Mouse (Mus musculus): ENCODE results near the gene Slc4a5. TPM values are rescaled to one million over a fixed set of nuclear protein-coding genes. Genes with fewer than 3 reads are reported as not detected.

Slc4a5 gene
- polyA plus RNA-seq (2015; fragmentation: Illumina TruSeq; extraction: RNeasy Lipid Tissue Mini Kit (QIAGEN cat#74804); ENCODE audit: insufficient read depth, low replicate concordance): not detected

DNA sequence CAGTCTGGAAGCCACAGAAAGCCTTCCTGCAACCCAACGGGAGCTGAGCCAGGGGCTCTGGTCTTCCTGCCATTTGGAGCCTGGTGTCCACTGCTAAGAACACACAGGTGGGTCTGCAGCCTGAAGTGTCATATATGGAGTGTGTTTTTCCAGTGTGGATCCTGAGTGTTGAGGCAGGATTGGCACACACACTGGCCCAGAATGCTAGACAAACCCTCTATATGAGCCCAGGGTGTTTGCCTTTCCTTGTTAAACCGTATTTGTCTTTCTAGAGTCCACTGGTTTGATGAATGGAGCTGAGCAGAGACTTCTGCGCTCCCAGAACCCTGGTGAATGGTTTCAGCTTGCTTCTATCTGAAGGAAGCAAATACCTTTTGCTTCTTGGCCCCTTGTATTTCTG is at the start of gene Slc4a5:
Gene Slc4a5, plus strand, starts transcription at position 15 of the 400 bp plus-strand sequence.

DNA sequence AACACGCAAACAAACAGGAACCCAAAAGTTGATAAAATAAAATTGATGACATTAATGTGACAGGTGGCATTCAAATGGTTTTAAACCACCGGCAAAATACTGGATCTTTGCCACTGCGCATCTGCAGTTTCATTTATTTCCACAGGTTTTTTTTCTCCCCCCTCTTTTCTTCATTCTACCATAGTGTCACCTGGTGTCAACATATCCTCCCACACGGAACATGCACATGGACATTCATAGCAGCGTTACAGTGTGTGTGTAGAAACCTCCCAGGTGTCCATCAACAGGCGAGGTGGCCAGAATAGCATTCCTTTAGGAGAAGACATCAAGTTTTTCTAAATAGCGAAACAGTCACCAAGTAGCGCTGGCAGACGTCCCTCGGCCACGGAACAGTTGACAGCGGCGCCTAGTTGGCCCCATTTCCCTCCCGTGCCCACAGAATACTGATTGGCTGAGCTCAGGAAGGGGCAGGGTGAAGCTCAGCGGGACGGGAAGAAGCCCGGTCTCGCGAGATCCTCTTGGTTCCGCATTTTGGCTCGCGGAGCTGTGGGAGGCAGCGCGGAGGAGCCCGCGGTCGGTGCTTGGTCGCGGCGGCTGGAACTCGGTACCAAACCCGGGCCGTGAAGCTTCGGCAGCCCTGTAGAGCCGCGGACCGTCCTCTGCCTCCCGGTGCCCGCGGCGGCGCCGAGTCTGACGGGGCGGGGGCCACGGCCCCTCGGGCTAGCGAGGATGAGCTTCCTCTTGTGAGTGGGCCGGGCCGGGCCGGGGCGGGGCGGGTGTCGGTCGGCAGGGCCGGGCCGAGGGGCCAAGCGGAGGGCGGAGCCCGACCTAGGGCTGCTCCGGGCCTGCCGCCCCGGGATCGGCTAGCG is 106.1 kb downstream of the Slc4a5 start, which contains the start of the genes Mthfd2 and Mob1a:
Gene Mthfd2, minus strand, starts transcription at position 384 of the 869 bp plus-strand sequence.
Gene Mob1a, plus strand, starts transcription at position 492 of the 869 bp plus-strand sequence.

DNA sequence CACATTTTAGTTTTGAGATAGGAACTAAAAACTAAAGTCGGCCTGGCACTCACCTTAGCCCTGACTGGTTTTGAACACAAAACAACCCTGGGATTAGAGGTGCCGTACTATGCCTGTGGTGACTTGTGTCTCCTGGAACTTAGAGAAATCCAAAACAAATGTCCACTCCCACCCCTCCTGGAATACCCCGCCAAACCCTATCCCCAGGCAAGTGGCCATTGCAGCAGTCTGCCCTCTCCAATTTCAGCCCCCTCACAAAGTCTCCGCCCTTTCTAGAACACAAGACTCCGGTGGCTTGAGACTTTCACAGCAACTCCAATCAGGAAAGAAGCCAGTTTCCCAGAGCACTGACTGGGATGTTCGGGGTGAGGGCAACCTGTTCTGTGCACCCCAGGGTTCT is 129.2 kb downstream of the Slc4a5 start, which contains the start of gene Bola3:
Gene Bola3, plus strand, starts transcription at position 275 of the 400 bp plus-strand sequence.

Other genes with a start within 250 kb of the Slc4a5 start
- 13.5 TPM for gene Dok1, start 186.4 kb upstream of the Slc4a5 start, polyA plus RNA-seq (2015; fragmentation: Illumina TruSeq; extraction: RNeasy Lipid Tissue Mini Kit (QIAGEN cat#74804); ENCODE audit: insufficient read depth, low replicate concordance)
- 6.8 TPM for gene Loxl3, start 185.7 kb upstream of the Slc4a5 start, polyA plus RNA-seq (2015; fragmentation: Illumina TruSeq; extraction: RNeasy Lipid Tissue Mini Kit (QIAGEN cat#74804); ENCODE audit: insufficient read depth, low replicate concordance)
- 155 TPM for gene Aup1, start 165.3 kb upstream of the Slc4a5 start, polyA plus RNA-seq (2015; fragmentation: Illumina TruSeq; extraction: RNeasy Lipid Tissue Mini Kit (QIAGEN cat#74804); ENCODE audit: insufficient read depth, low replicate concordance)
- gene Htra2, start 164.6 kb upstream of the Slc4a5 start, polyA plus RNA-seq (2015; fragmentation: Illumina TruSeq; extraction: RNeasy Lipid Tissue Mini Kit (QIAGEN cat#74804); ENCODE audit: insufficient read depth, low replicate concordance): 58.4 TPM
- gene Dqx1, start 162.0 kb upstream of the Slc4a5 start, polyA plus RNA-seq (2015; fragmentation: Illumina TruSeq; extraction: RNeasy Lipid Tissue Mini Kit (QIAGEN cat#74804); ENCODE audit: insufficient read depth, low replicate concordance): 3.4 TPM
- not detected for gene Tlx2, start 149.5 kb upstream of the Slc4a5 start, polyA plus RNA-seq (2015; fragmentation: Illumina TruSeq; extraction: RNeasy Lipid Tissue Mini Kit (QIAGEN cat#74804); ENCODE audit: insufficient read depth, low replicate concordance)
- gene Pcgf1, start 142.0 kb upstream of the Slc4a5 start, polyA plus RNA-seq (2015; fragmentation: Illumina TruSeq; extraction: RNeasy Lipid Tissue Mini Kit (QIAGEN cat#74804); ENCODE audit: insufficient read depth, low replicate concordance): 20.7 TPM
- not detected for gene Lbx2, start 133.5 kb upstream of the Slc4a5 start, polyA plus RNA-seq (2015; fragmentation: Illumina TruSeq; extraction: RNeasy Lipid Tissue Mini Kit (QIAGEN cat#74804); ENCODE audit: insufficient read depth, low replicate concordance)
- gene Ccdc142, start 118.2 kb upstream of the Slc4a5 start, polyA plus RNA-seq (2015; fragmentation: Illumina TruSeq; extraction: RNeasy Lipid Tissue Mini Kit (QIAGEN cat#74804); ENCODE audit: insufficient read depth, low replicate concordance): 0.48 TPM
- gene Gm42688, start 118.2 kb upstream of the Slc4a5 start, polyA plus RNA-seq (2015; fragmentation: Illumina TruSeq; extraction: RNeasy Lipid Tissue Mini Kit (QIAGEN cat#74804); ENCODE audit: insufficient read depth, low replicate concordance): 4.8 TPM
- gene Mrpl53, start 110.8 kb upstream of the Slc4a5 start, polyA plus RNA-seq (2015; fragmentation: Illumina TruSeq; extraction: RNeasy Lipid Tissue Mini Kit (QIAGEN cat#74804); ENCODE audit: insufficient read depth, low replicate concordance): 19.2 TPM
- 22.9 TPM for gene Mogs, start 104.3 kb upstream of the Slc4a5 start, polyA plus RNA-seq (2015; fragmentation: Illumina TruSeq; extraction: RNeasy Lipid Tissue Mini Kit (QIAGEN cat#74804); ENCODE audit: insufficient read depth, low replicate concordance)
- gene Wbp1, start 98.3 kb upstream of the Slc4a5 start, polyA plus RNA-seq (2015; fragmentation: Illumina TruSeq; extraction: RNeasy Lipid Tissue Mini Kit (QIAGEN cat#74804); ENCODE audit: insufficient read depth, low replicate concordance): 27.1 TPM
- gene Ino80b, start 94.4 kb upstream of the Slc4a5 start, polyA plus RNA-seq (2015; fragmentation: Illumina TruSeq; extraction: RNeasy Lipid Tissue Mini Kit (QIAGEN cat#74804); ENCODE audit: insufficient read depth, low replicate concordance): 7.5 TPM
- gene Rtkn, start 84.4 kb upstream of the Slc4a5 start, polyA plus RNA-seq (2015; fragmentation: Illumina TruSeq; extraction: RNeasy Lipid Tissue Mini Kit (QIAGEN cat#74804); ENCODE audit: insufficient read depth, low replicate concordance): 0.52 TPM
- gene Wdr54, start 63.4 kb upstream of the Slc4a5 start, polyA plus RNA-seq (2015; fragmentation: Illumina TruSeq; extraction: RNeasy Lipid Tissue Mini Kit (QIAGEN cat#74804); ENCODE audit: insufficient read depth, low replicate concordance): 0.14 TPM
- gene 1700003E16Rik, start 63.4 kb upstream of the Slc4a5 start, polyA plus RNA-seq (2015; fragmentation: Illumina TruSeq; extraction: RNeasy Lipid Tissue Mini Kit (QIAGEN cat#74804); ENCODE audit: insufficient read depth, low replicate concordance): not detected
- 39.1 TPM for gene Dctn1, start 53.9 kb upstream of the Slc4a5 start, polyA plus RNA-seq (2015; fragmentation: Illumina TruSeq; extraction: RNeasy Lipid Tissue Mini Kit (QIAGEN cat#74804); ENCODE audit: insufficient read depth, low replicate concordance)
- 34.2 TPM for gene Mthfd2, start 106.1 kb downstream of the Slc4a5 start, polyA plus RNA-seq (2015; fragmentation: Illumina TruSeq; extraction: RNeasy Lipid Tissue Mini Kit (QIAGEN cat#74804); ENCODE audit: insufficient read depth, low replicate concordance)
- 265 TPM for gene Mob1a, start 106.2 kb downstream of the Slc4a5 start, polyA plus RNA-seq (2015; fragmentation: Illumina TruSeq; extraction: RNeasy Lipid Tissue Mini Kit (QIAGEN cat#74804); ENCODE audit: insufficient read depth, low replicate concordance)
- gene Bola3, start 129.3 kb downstream of the Slc4a5 start, polyA plus RNA-seq (2015; fragmentation: Illumina TruSeq; extraction: RNeasy Lipid Tissue Mini Kit (QIAGEN cat#74804); ENCODE audit: insufficient read depth, low replicate concordance): 62.7 TPM
- gene Tet3, start 239.3 kb downstream of the Slc4a5 start, polyA plus RNA-seq (2015; fragmentation: Illumina TruSeq; extraction: RNeasy Lipid Tissue Mini Kit (QIAGEN cat#74804); ENCODE audit: insufficient read depth, low replicate concordance): 25.0 TPM

Measured in spleen, adult 10 weeks (tissue).